Mouse (Mus musculus): ENCODE results near the gene Mzf1.

GRCm38 (mm10) chr7:13022773-13023535, 31.6 kb downstream of the Mzf1 start:
- TF ChIP-seq CTCF (IDR thresholded peaks at IDR 0.05): no peak
- no peak for TF ChIP-seq EP300 (IDR thresholded peaks at IDR 0.05)
